8 mouse cellular contexts compared by ENCODE assay signal in the genomic region with DNA sequence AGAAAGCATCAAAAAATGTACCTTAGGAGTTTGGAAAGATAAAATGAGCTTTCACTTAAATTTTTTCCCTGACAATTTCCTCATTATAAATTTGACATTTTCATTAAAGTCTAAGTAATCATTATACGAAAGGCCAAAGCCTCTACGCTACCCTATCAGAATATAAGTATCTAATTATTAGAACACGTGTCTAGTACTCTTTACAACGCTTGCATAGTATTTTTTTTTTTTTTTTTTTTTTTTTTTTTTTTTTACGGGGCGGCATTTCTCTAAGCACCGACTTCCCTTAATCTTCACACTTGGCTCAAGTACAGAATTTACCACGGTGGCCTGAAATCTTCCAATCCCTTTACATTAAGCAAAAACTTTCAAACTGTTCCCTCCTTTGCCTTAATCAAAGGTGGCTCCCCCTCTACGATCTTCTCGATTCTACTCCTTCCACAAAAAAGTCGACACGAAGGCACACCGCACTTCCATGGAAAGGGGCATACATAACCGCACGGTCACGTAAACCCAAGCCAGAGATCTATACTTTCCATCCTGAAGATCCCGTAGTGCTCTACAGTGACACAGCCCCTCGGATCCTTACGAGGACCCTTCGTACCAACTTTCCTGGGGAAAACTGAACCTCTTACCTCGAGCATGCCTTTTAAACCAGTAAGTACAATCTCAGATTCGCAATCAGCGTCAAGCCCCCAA. TPM values are rescaled to one million over a fixed set of nuclear protein-coding genes. Genes with fewer than 3 reads are reported as not detected.
DNase-seq lines count a peak whose midpoint lies in the region; ATAC-seq and TF ChIP-seq lines count a peak whose summit lies in the region.

No protein-coding gene starts in this region.

- peak overlapping the region; percentile 92 for H3K9ac ChIP-seq in lung, embryonic 15.5 days
- H3K9ac ChIP-seq in heart, embryonic 15.5 days: peak overlapping the region; percentile 87
- H3K9ac ChIP-seq in lung, postnatal 0 days (replicated peaks; ENCODE audit: low read depth): peak overlapping the region; percentile 81

- H3K27ac ChIP-seq in lung, embryonic 15.5 days: peak overlapping the region; percentile 100
- H3K27ac ChIP-seq in heart, embryonic 15.5 days: peak overlapping the region; percentile 100
- H3K27ac ChIP-seq in lung, postnatal 0 days (ENCODE audit: low read length): peak overlapping the region; percentile 97

- WGBS in lung, embryonic 15.5 days: 3% methylated on average over 23 of the region's 23 CpGs
- WGBS in heart, embryonic 15.5 days: 3% methylated on average over 23 of the region's 23 CpGs
- WGBS in lung, postnatal 0 days: 2% methylated on average over 23 of the region's 23 CpGs

- H3K4me1 ChIP-seq in lung, embryonic 15.5 days: peaks cover 16% of the 10 kb centered on the region
- H3K4me1 ChIP-seq in heart, embryonic 15.5 days (replicated peaks): peaks cover 15% of the 10 kb centered on the region
- H3K4me1 ChIP-seq in lung, postnatal 0 days (ENCODE audit: insufficient read depth, low read depth, low read length): peaks cover 3% of the 10 kb centered on the region; the same call in 1 of the 2 replicates

- no peak for TF ChIP-seq CTCF in lung, postnatal 0 days (IDR thresholded peaks at IDR 0.05)

- no peaks in the 10 kb centered on the region for H3K27me3 ChIP-seq in lung, embryonic 15.5 days
- H3K27me3 ChIP-seq in heart, embryonic 15.5 days: no peaks in the 10 kb centered on the region
- H3K27me3 ChIP-seq in lung, postnatal 0 days (replicated peaks; ENCODE audit: insufficient read depth, low read length): no peaks in the 10 kb centered on the region

- no peak for ATAC-seq in lung, embryonic 15.5 days (ENCODE audit: borderline replicate concordance, extremely low read depth, low FRiP score, low TSS enrichment)
- no peak for ATAC-seq in heart, embryonic 15.5 days (replicated peaks; ENCODE audit: insufficient number of reproducible peaks, insufficient read depth, low FRiP score, low read depth)
- ATAC-seq in lung, postnatal 0 days: no peak

- intact Hi-C loops in gastrocnemius, postnatal 36 days (cut with DNase I): loop anchor here (5.0 to 10.0 kb wide), 2 partner anchors 37 to 425 kb away; a partner anchor contains a TSS

- no peak for TF ChIP-seq EP300 in lung, postnatal 0 days (IDR thresholded peaks at IDR 0.05)

- H3K4me2 ChIP-seq in lung, embryonic 15.5 days: peak overlapping the region; percentile 76
- peak overlapping the region; percentile 76 for H3K4me2 ChIP-seq in heart, embryonic 15.5 days
- peak overlapping the region; percentile 81 for H3K4me2 ChIP-seq in lung, postnatal 0 days (replicated peaks; ENCODE audit: low read depth, low read length)

- no peak for DNase-seq in lung, postnatal 25 days (ENCODE audit: low spot score)
- peak; percentile 13 for DNase-seq in c-Kit-positive CD71-negative TER-119-negative erythroid progenitor cells, embryonic 14.5 days (ENCODE audit: low read depth)
- peak; percentile 36 for DNase-seq in lung, postnatal 0 days (ENCODE audit: low spot score)
- DNase-seq in layer of hippocampus, adult 9-10 months (ENCODE audit: low spot score): no peak
- no peak for DNase-seq in gastrocnemius, postnatal 36 days
- DNase-seq in cerebellum, adult 18-20 months: no peak

- peak overlapping the region; percentile 76 for H3K4me3 ChIP-seq in lung, embryonic 15.5 days
- peak overlapping the region; percentile 89 for H3K4me3 ChIP-seq in heart, embryonic 15.5 days
- peak overlapping the region; percentile 69 for H3K4me3 ChIP-seq in lung, postnatal 0 days (ENCODE audit: low read depth, low read length)

- H3K36me3 ChIP-seq in lung, embryonic 15.5 days: peaks cover 17% of the 10 kb centered on the region
- H3K36me3 ChIP-seq in heart, embryonic 15.5 days: peaks cover 20% of the 10 kb centered on the region
- peaks cover 3% of the 10 kb centered on the region; the same call in 1 of the 2 replicates for H3K36me3 ChIP-seq in lung, postnatal 0 days (ENCODE audit: insufficient read depth, low read length)

- no peaks in the 10 kb centered on the region for H3K9me3 ChIP-seq in lung, embryonic 15.5 days
- no peaks in the 10 kb centered on the region for H3K9me3 ChIP-seq in heart, embryonic 15.5 days (replicated peaks)
- H3K9me3 ChIP-seq in lung, postnatal 0 days (ENCODE audit: low read length): no peaks in the 10 kb centered on the region

RNA-seq across cellular contexts. Expression of a gene that starts 1.2 kb away (rescaled TPM):
- polyA plus RNA-seq in lung, embryonic 15.5 days (2015; fragmentation: Nextera tagmentation; extraction: Ambion mirVana): 73.7 and 79.3 TPM in 2 replicates
- polyA plus RNA-seq in heart, embryonic 15.5 days (2015; fragmentation: Nextera tagmentation; extraction: Ambion mirVana): 41.4 and 44.6 TPM in 2 replicates
- 35.6 and 36.1 TPM in 2 replicates for polyA plus RNA-seq in lung, postnatal 0 days (2015; fragmentation: Nextera tagmentation; extraction: Ambion mirVana)
- 10 to 100 TPM; 29.1 to 30.6 TPM for total RNA-seq in gastrocnemius, postnatal 36 days (2021)

RNA-seq across cellular contexts. Expression of a gene that starts 38.6 kb away (rescaled TPM):
- 136 and 144 TPM in 2 replicates for polyA plus RNA-seq in lung, embryonic 15.5 days (2015; fragmentation: Nextera tagmentation; extraction: Ambion mirVana)
- 95.8 and 109 TPM in 2 replicates for polyA plus RNA-seq in heart, embryonic 15.5 days (2015; fragmentation: Nextera tagmentation; extraction: Ambion mirVana)
- polyA plus RNA-seq in lung, postnatal 0 days (2015; fragmentation: Nextera tagmentation; extraction: Ambion mirVana): 70.6 and 78.0 TPM in 2 replicates
- total RNA-seq in gastrocnemius, postnatal 36 days (2021): 100 to 1,000 TPM; 105 to 107 TPM

Comparison
In these comparisons a context has a peak if more than half of its experiments do, and no peak if none do; other contexts are left out.
1. DNase-seq: peak in c-Kit-positive CD71-negative TER-119-negative erythroid progenitor cells, embryonic 14.5 days (single experiment) and lung, postnatal 0 days (single experiment); none in lung, postnatal 25 days (single experiment), layer of hippocampus, adult 9-10 months (single experiment), gastrocnemius, postnatal 36 days (0 of 2) and cerebellum, adult 18-20 months (0 of 2).
2. Peak in every context shown above with its lines, with median percentiles within 50 percentile points of each other: H3K27ac ChIP-seq, H3K4me2 ChIP-seq, H3K4me3 ChIP-seq and H3K9ac ChIP-seq.